ENCODE assay signal across 10 mouse cellular contexts in the genomic region with DNA sequence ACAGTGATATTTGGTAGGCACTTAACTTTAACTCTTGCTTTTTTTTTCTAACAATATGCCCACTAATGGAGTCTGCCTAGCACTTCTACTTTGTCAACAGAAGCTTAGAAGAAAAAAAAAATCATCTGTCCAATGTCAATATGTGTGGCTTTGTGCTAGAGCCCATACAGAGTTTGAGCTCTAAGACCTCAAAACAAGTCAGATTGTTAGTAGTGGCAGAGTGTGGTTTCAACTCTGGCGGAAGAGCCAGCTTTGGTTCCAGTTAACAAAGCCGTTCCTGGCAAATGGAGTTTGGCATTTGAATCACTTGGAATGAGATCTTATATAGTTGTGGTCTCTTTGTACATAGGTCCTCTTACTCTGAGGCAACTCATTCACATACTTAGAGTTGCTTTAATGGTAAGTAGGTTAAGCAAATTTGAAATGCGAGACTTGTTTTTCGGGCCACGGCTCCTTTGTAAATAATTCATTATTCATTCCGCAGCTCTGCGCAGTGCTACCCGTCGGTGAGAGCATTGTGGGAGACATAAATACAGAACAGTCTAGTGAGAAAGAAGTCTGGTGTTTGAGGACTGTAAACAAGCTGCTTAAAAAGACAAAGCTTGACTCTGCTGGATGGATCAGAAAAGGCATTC.
DNase-seq lines count a peak whose midpoint lies in the region; ATAC-seq and TF ChIP-seq lines count a peak whose summit lies in the region.
"Had no signal": no experiment of that assay in that cellular context is flagged by ENCODE, and none has a peak within 500 bp of the region (broad histone marks: within the 10 kb centered on the region; RNA-seq: fewer than 3 reads in every experiment).

No protein-coding gene starts in this region.

- peak; percentile 34 for TF ChIP-seq CTCF in layer of hippocampus, adult 2 months (conservative IDR thresholded peaks at IDR 0.05)
- no peak for TF ChIP-seq CTCF in cortical plate, adult 2 months (IDR thresholded peaks at IDR 0.05; ENCODE audit: extremely low read depth, insufficient read depth, low read length)
- no peak for TF ChIP-seq CTCF in forebrain, postnatal 0 days (IDR thresholded peaks at IDR 0.05; ENCODE audit: low read depth)

- peak in 1 of 2 experiments; percentile 50 for DNase-seq in layer of hippocampus, adult 2 months (ENCODE audit: low spot score in 2 of 2)
- DNase-seq in layer of hippocampus, adult 8-10 months (ENCODE audit: low spot score in 2 of 2) = no peak
- peak; percentile 53 for DNase-seq in forebrain, postnatal 0 days
- DNase-seq in heart, adult 8-10 months (ENCODE audit: low spot score) = no peak
- no peak for DNase-seq in spleen, postnatal 36 days (ENCODE audit: low spot score in 2 of 2)
- no peak for DNase-seq in gastrocnemius, postnatal 36 days

- 0 out of 2 replicates have a peak overlapping the region, but pooled peaks have one; percentile 3 for H3K4me2 ChIP-seq in forebrain, postnatal 0 days (ENCODE audit: low read depth)
- no peak overlapping the region for H3K4me2 ChIP-seq in neural tube, embryonic 14.5 days (ENCODE audit: low read depth, low read length)
- H3K4me2 ChIP-seq: limb, embryonic 13.5 days had no signal

- H3K9ac ChIP-seq in forebrain, postnatal 0 days = no peak overlapping the region
- no peak overlapping the region for H3K9ac ChIP-seq in neural tube, embryonic 14.5 days (replicated peaks; ENCODE audit: low read depth, low read length)
- H3K9ac ChIP-seq: limb, embryonic 13.5 days had no signal

- WGBS in forebrain, postnatal 0 days = 13% methylated on average over 9 of the region's 9 CpGs
- WGBS in neural tube, embryonic 14.5 days = 31% methylated on average over 9 of the region's 9 CpGs

- H3K4me3 ChIP-seq in layer of hippocampus, adult 2 months = no peak overlapping the region
- H3K4me3 ChIP-seq in cortical plate, adult 2 months (ENCODE audit: insufficient read depth, low read length) = no peak overlapping the region
- no peak overlapping the region for H3K4me3 ChIP-seq in forebrain, postnatal 0 days (ENCODE audit: low read depth, low read length)
- H3K4me3 ChIP-seq in neural tube, embryonic 14.5 days (ENCODE audit: low read depth, low read length) = no peak overlapping the region
- H3K4me3 ChIP-seq: limb, embryonic 13.5 days had no signal

- H3K27me3 ChIP-seq in forebrain, postnatal 0 days (ENCODE audit: insufficient read depth, low read length) = no peaks in the 10 kb centered on the region
- no peaks in the 10 kb centered on the region for H3K27me3 ChIP-seq in neural tube, embryonic 14.5 days (ENCODE audit: control insufficient read depth, insufficient read depth, low read length)
- H3K27me3 ChIP-seq: limb, embryonic 13.5 days had no signal

- ATAC-seq in forebrain, postnatal 0 days = peak; percentile 60
- peak; percentile 39; the same call in 1 of the 2 replicates for ATAC-seq in neural tube, embryonic 14.5 days (ENCODE audit: low read depth)

- no peak for TF ChIP-seq POLR2A in cortical plate, adult 2 months (IDR thresholded peaks at IDR 0.05; ENCODE audit: extremely low read depth, insufficient read depth, low read length)

- H3K27ac ChIP-seq in layer of hippocampus, adult 2 months = peak overlapping the region; percentile 88
- peak overlapping the region; percentile 60; the same call in 1 of the 2 replicates for H3K27ac ChIP-seq in cortical plate, adult 2 months (ENCODE audit: insufficient read depth, low read length)
- no peak overlapping the region for H3K27ac ChIP-seq in forebrain, postnatal 0 days (ENCODE audit: low read depth, low read length)
- H3K27ac ChIP-seq in neural tube, embryonic 14.5 days (ENCODE audit: low read depth, low read length) = no peak overlapping the region; the same call in 1 of the 2 replicates
- H3K27ac ChIP-seq: limb, embryonic 13.5 days; macrophage had no signal

- no peaks in the 10 kb centered on the region for H3K36me3 ChIP-seq in forebrain, postnatal 0 days (ENCODE audit: insufficient read depth)
- no peaks in the 10 kb centered on the region for H3K36me3 ChIP-seq in neural tube, embryonic 14.5 days (ENCODE audit: control insufficient read depth, insufficient read depth, low read length)
- H3K36me3 ChIP-seq: limb, embryonic 13.5 days had no signal

- intact Hi-C loops in gastrocnemius, postnatal 36 days (cut with DNase I) = no loop called here

- no peaks in the 10 kb centered on the region for H3K9me3 ChIP-seq in forebrain, postnatal 0 days (ENCODE audit: low read length)
- no peaks in the 10 kb centered on the region for H3K9me3 ChIP-seq in neural tube, embryonic 14.5 days (ENCODE audit: control insufficient read depth, low read length)
- H3K9me3 ChIP-seq: limb, embryonic 13.5 days had no signal

- H3K4me1 ChIP-seq in cortical plate, adult 2 months (ENCODE audit: control insufficient read depth, insufficient read depth, low read length) = peaks cover 6% of the 10 kb centered on the region
- peaks cover 3% of the 10 kb centered on the region; the same call in 1 of the 2 replicates for H3K4me1 ChIP-seq in forebrain, postnatal 0 days (ENCODE audit: insufficient read depth)
- peaks cover 9% of the 10 kb centered on the region for H3K4me1 ChIP-seq in neural tube, embryonic 14.5 days (ENCODE audit: control insufficient read depth, insufficient read depth, low read length)
- H3K4me1 ChIP-seq: limb, embryonic 13.5 days had no signal

Comparison
In these comparisons a context has a peak if more than half of its experiments do, and no peak if none do; other contexts are left out.
1. H3K27ac ChIP-seq: peak in layer of hippocampus, adult 2 months (single experiment) and cortical plate, adult 2 months (single experiment); none in forebrain, postnatal 0 days (single experiment) and neural tube, embryonic 14.5 days (single experiment).